Mouse (Mus musculus): ENCODE results near the gene Akap13.

Akap13 gene

GRCm38 (mm10) chr7:75538513-75538912 lies 83.2 kb downstream of the Akap13 start:
- ChIA-PET CTCF (no interaction called here), POLR2A (interaction anchor here in 1 of 4 experiments (0.6 to 1.1 kb wide), 2 partner anchors 9 to 289 kb away, joined by 3 to 4 read pairs; no protein-coding TSS in a partner anchor)

GRCm38 (mm10) chr7:75539168-75539567 lies 83.8 kb downstream of the Akap13 start:
- CTCF ChIA-PET, result no interaction called here
- POLR2A ChIA-PET, result interaction anchor here in 1 of 4 experiments (1.1 kb wide), 1 partner anchor 9 kb away, joined by 4 read pairs; no protein-coding TSS in a partner anchor

- POLR2A ChIA-PET, result no interaction called here
- CTCF ChIA-PET, result no interaction called here
Measured at GRCm38 (mm10) chr7:75549856-75550255, 94.5 kb downstream of the Akap13 start.

- ChIA-PET CTCF (no interaction called here), POLR2A (no interaction called here)
Measured at GRCm38 (mm10) chr7:75550791-75551336, 95.5 kb downstream of the Akap13 start.

GRCm38 (mm10) chr7:75553002-75553666 lies 97.8 kb downstream of the Akap13 start:
- ChIA-PET POLR2A (interaction anchor here in 2 of 4 experiments (0.5 to 0.6 kb wide), 2 partner anchors 79 to 96 kb away, joined by 4 to 5 read pairs; no protein-coding TSS in a partner anchor), CTCF (interaction anchor here in 1 of 4 experiments (1.0 to 3.1 kb wide), 4 partner anchors 13 to 418 kb away, joined by 3 to 10 read pairs (median 4); partner anchors contain the start of gene Akap13)

- ChIA-PET POLR2A (interaction anchor here in 2 of 4 experiments (0.5 to 0.6 kb wide), 2 partner anchors 78 to 96 kb away, joined by 4 to 5 read pairs; no protein-coding TSS in a partner anchor), CTCF (interaction anchor here in 1 of 4 experiments (0.6 to 3.1 kb wide), 5 partner anchors 13 to 419 kb away, joined by 3 to 10 read pairs (median 4); partner anchors contain the start of gene Akap13)
Measured at GRCm38 (mm10) chr7:75553667-75554045, 98.3 kb downstream of the Akap13 start.

GRCm38 (mm10) chr7:75554065-75554464 lies 98.7 kb downstream of the Akap13 start:
- ChIA-PET CTCF (interaction anchor here in 2 of 4 experiments (0.5 to 3.1 kb wide), 6 partner anchors 14 to 419 kb away, joined by 3 to 10 read pairs (median 4); partner anchors contain the start of gene Akap13 (in 1 of the 2)), POLR2A (no interaction called here)

- POLR2A ChIA-PET, result interaction anchor here in 1 of 4 experiments (1.4 kb wide), 1 partner anchor 10 kb away, joined by 4 read pairs; no protein-coding TSS in a partner anchor
- CTCF ChIA-PET, result interaction anchor here (0.5 to 3.1 kb wide), 8 partner anchors 39 to 190 kb away, joined by 3 to 10 read pairs (median 3); no protein-coding TSS in a partner anchor
Measured at GRCm38 (mm10) chr7:75555940-75556339, 100.6 kb downstream of the Akap13 start.

- ChIA-PET POLR2A (no interaction called here), CTCF (no interaction called here)
Measured at GRCm38 (mm10) chr7:75558225-75558624, 102.9 kb downstream of the Akap13 start.

- CTCF ChIA-PET, result no interaction called here
- POLR2A ChIA-PET, result interaction anchor here in 2 of 4 experiments (0.6 to 1.2 kb wide), 2 partner anchors 63 to 102 kb away, joined by 3 read pairs; no protein-coding TSS in a partner anchor
Measured at GRCm38 (mm10) chr7:75559119-75559518, 103.8 kb downstream of the Akap13 start.

- ChIA-PET CTCF (no interaction called here), POLR2A (interaction anchor here in 1 of 4 experiments (1.2 kb wide), 1 partner anchor 62 kb away, joined by 3 read pairs; no protein-coding TSS in a partner anchor)
Measured at GRCm38 (mm10) chr7:75559915-75560314, 104.6 kb downstream of the Akap13 start.

GRCm38 (mm10) chr7:75560566-75560965 lies 105.2 kb downstream of the Akap13 start:
- ChIA-PET POLR2A (no interaction called here), CTCF (no interaction called here)

GRCm38 (mm10) chr7:75561134-75561533 lies 105.8 kb downstream of the Akap13 start:
- POLR2A ChIA-PET, result no interaction called here
- CTCF ChIA-PET, result no interaction called here

- ChIA-PET CTCF (no interaction called here), POLR2A (no interaction called here)
Measured at GRCm38 (mm10) chr7:75568276-75568675, 112.9 kb downstream of the Akap13 start.

GRCm38 (mm10) chr7:75568883-75569282 lies 113.5 kb downstream of the Akap13 start:
- ChIA-PET POLR2A (no interaction called here), CTCF (no interaction called here)

GRCm38 (mm10) chr7:75570218-75570617 lies 114.9 kb downstream of the Akap13 start:
- CTCF ChIA-PET, result interaction anchor here in 2 of 4 experiments (0.6 to 0.7 kb wide), 3 partner anchors 54 to 115 kb away, joined by 3 to 11 read pairs (median 4); no protein-coding TSS in a partner anchor
- POLR2A ChIA-PET, result no interaction called here

GRCm38 (mm10) chr7:75571078-75571477 lies 115.7 kb downstream of the Akap13 start:
- ChIA-PET CTCF (interaction anchor here in 2 of 4 experiments (0.6 to 1.0 kb wide), 2 partner anchors 17 to 53 kb away, joined by 3 read pairs; no protein-coding TSS in a partner anchor), POLR2A (no interaction called here)

GRCm38 (mm10) chr7:75572127-75572526 lies 116.8 kb downstream of the Akap13 start:
- POLR2A ChIA-PET, result interaction anchor here in 1 of 4 experiments (1.6 kb wide), 1 partner anchor 13 kb away, joined by 3 read pairs; no protein-coding TSS in a partner anchor

GRCm38 (mm10) chr7:75575120-75575649 lies 119.9 kb downstream of the Akap13 start:
- CTCF ChIA-PET, result no interaction called here
- POLR2A ChIA-PET, result interaction anchor here in 1 of 4 experiments (0.6 kb wide), 2 partner anchors 18 to 769 kb away, joined by 3 to 4 read pairs; no protein-coding TSS in a partner anchor

More at GRCm38 (mm10) chr7:75572127-75572526, 116.8 kb downstream of the Akap13 start:
- CTCF ChIA-PET, result interaction anchor here in 1 of 4 experiments (1.0 kb wide), 1 partner anchor 18 kb away, joined by 3 read pairs; no protein-coding TSS in a partner anchor
